Mouse (Mus musculus) ES-E14 (cell line): ENCODE measurements around the gene Zc3h12c. TPM values are rescaled to one million over a fixed set of nuclear protein-coding genes. Genes with fewer than 3 reads are reported as not detected.

Source experiments
- DNase-seq: peaks from one replicate; pipeline ENCODE4 v3.0.0-alpha.2; 2013; ENCODE audit warnings: low read depth, low spot score
- H3K27ac ChIP-seq: 2 replicates; pipeline ENCODE4 v1.5.1; 2012; ENCODE audit warnings: low read depth, mild to moderate bottlenecking, low read length, moderate library complexity, mixed read lengths; ENCODE audit not compliant: poor library complexity, insufficient read depth, severe bottlenecking
- H3K36me3 ChIP-seq: 2 replicates; pipeline ENCODE4 v1.6.1; 2012; ENCODE audit warnings: mild to moderate bottlenecking, low read length, moderate library complexity, mixed read lengths; ENCODE audit not compliant: control insufficient read depth, poor library complexity, insufficient read depth, severe bottlenecking
- H3K4me1 ChIP-seq, 2 experiments: fragments of 150-350 bp in 1 of 2; sonication (generic) in 1 of 2; 2 replicates each; pipeline ENCODE4 v1.6.1; 2012; ENCODE audit warnings: low read length in 2 of 2, mild to moderate bottlenecking in 1 of 2, mixed read lengths in 1 of 2; ENCODE audit not compliant: control insufficient read depth in 2 of 2, insufficient read depth in 2 of 2, poor library complexity in 1 of 2
- H3K4me3 ChIP-seq, 2 experiments: fragments of 150-350 bp in 1 of 2; sonication (generic) in 1 of 2; 2 replicates each; pipeline ENCODE4 v1.5.1; 2012; ENCODE audit warnings: low read length in 2 of 2, low read depth in 1 of 2, mild to moderate bottlenecking in 1 of 2, mixed read lengths in 1 of 2; ENCODE audit not compliant: insufficient read depth in 1 of 2, poor library complexity in 1 of 2, severe bottlenecking in 1 of 2
- H3K9ac ChIP-seq: 2 replicates; pipeline ENCODE4 v1.6.1; 2012; ENCODE audit warnings: low read depth, mild to moderate bottlenecking, low read length, mixed read lengths; ENCODE audit not compliant: poor library complexity, insufficient read depth, severe bottlenecking
- H3K9me3 ChIP-seq: fragments of 150-350 bp; sonication (generic); 2 replicates; pipeline ENCODE4 v1.6.1; 2012; ENCODE audit warnings: low read depth, mild to moderate bottlenecking, low read length; ENCODE audit not compliant: control insufficient read depth, insufficient read depth
- CHD2 ChIP-seq: IDR thresholded peaks from 2 replicates; pipeline ENCODE4 v1.6.1; 2014; ENCODE audit warnings: mild to moderate bottlenecking, low read depth, low read length, inconsistent platforms
- HCFC1 ChIP-seq: IDR thresholded peaks from 2 replicates; pipeline ENCODE4 v1.6.1; 2012; ENCODE audit warnings: low read length, inconsistent platforms, borderline replicate concordance; ENCODE audit not compliant: insufficient read depth
- MAFK ChIP-seq: IDR thresholded peaks from 2 replicates; pipeline ENCODE4 v1.6.1; 2014; ENCODE audit warnings: mild to moderate bottlenecking, low read depth, low read length, inconsistent platforms; ENCODE audit not compliant: insufficient read depth
- ZC3H11A ChIP-seq: IDR thresholded peaks from 2 replicates; pipeline ENCODE4 v1.6.1; 2012; ENCODE audit warnings: low read depth, mild to moderate bottlenecking, inconsistent platforms, low read length, borderline replicate concordance
- ZNF384 ChIP-seq: IDR thresholded peaks from 2 replicates; pipeline ENCODE4 v1.6.1; 2012; ENCODE audit warnings: low read depth, low read length, inconsistent platforms
- in situ Hi-C, 2 experiments: fragments of 600-800 bp; cut with MboI; formaldehyde crosslinking; loops; one replicate each; pipeline ENCODE4 v1.15.1; 2025; ENCODE audit warnings: low sequenced_read_pairs in 2 of 2, inconsistent platforms in 1 of 2; ENCODE audit not compliant: unreplicated experiment in 2 of 2
- total RNA-seq: library from RNA; depleted of rRNA; stranded (reverse); fragments of 300-350 nt; gene quantifications from 2 replicates; pipeline ENCODE4 v1.2.3, GENCODE M21; 2012; rRNA removed

Zc3h12c gene
- total RNA-seq: 2.1 and 3.0 TPM in 2 replicates

DNA sequence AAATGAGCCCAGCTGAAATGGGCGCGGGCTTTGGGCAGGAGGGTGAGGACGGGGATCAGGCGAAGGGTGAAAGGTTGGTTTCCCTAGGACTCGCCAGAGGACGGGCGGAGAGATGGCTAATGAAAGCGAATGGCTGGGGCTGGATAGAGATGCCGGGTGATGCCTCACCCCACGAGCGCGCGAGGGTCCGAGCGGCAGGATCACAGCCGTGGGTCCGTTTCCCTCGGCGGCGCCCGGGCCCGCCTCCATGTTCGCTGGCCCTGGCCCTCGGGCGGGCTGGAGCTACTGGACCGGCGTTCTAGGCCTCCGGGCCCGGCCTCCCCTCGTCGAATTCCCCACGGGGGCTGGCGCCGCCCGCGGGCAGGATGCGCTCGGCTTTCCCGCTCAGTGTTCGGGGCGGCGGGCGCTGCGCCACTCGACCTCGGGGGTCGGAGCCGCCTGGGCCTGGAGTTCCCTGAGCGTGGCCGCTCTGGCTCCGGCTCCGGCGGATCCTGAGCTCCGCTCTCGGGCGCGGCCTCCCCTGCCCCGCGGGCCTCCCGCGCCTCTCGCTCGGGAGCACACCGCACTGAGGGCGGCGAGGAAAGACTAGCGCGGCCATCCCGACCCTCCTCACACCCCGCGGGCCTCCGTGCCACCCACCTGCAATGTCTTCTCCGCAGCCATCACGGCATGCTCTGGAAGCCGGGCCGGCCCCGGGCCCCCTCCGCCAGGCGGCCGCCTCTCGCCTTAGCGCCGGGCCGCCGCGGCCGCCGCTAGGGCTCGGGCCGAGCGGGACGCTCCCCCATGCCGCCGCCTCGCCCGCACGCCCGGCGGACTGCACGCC lies at the start of gene Zc3h12c:
Zc3h12c (minus strand) TSS at position 710 of the 823 bp plus-strand sequence.
- Histone ChIP-seq H3K36me3 (no peaks in the 10 kb centered on the region), H3K4me1 (no peaks in the 10 kb centered on the region; a peak in 1 of 4 replicates), H3K9ac (peak within 1 kb of the TSS; percentile 96), H3K27ac (no peak within 1 kb of the TSS), H3K4me3 (peak within 1 kb of the TSS; percentile 88 to 95), H3K9me3 (no peaks in the 10 kb centered on the region)
- no peak for TF ChIP-seq ZC3H11A
- no peak for TF ChIP-seq HCFC1
- TF ChIP-seq ZNF384: no peak
- TF ChIP-seq CHD2: no peak
- TF ChIP-seq MAFK: no peak
- in situ Hi-C loops: loop anchor here in 1 of 2 experiments (10.0 kb wide), 1 partner anchor 117 kb away; no protein-coding TSS in a partner anchor
- peak; percentile 21 for DNase-seq

DNA sequence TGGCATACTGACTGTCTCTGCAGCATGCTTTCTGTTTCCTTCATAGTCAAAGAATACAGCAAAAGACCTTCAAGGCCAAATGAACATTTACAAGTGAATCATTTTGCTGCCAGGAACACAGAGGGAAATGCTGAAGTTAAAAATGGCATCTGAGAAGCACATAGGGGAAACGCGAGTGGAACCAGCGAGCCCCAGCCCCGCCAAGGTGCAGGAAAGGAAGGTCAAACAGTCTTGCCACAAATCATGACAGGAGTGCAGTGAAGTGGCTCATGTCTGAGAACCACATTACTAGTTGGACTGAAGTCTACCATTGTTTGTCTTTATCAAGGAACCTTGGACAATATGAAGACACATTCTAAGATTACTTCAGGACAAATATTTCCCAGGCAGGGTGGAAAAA lies 49.3 kb upstream of the Zc3h12c start:
- Histone ChIP-seq H3K27ac (no peak overlapping the region), H3K9me3 (no peaks in the 10 kb centered on the region), H3K9ac (no peak overlapping the region), H3K36me3 (no peaks in the 10 kb centered on the region), H3K4me3 (no peak overlapping the region), H3K4me1 (peaks cover 0 to 3% of the 10 kb centered on the region in 2 experiments; a peak in 1 of 4 replicates)
- DNase-seq: no peak
- in situ Hi-C loops: no loop called here
- TF ChIP-seq ZC3H11A: no peak
- TF ChIP-seq ZNF384: no peak
- no peak for TF ChIP-seq CHD2
- no peak for TF ChIP-seq MAFK
- TF ChIP-seq HCFC1: no peak

DNA sequence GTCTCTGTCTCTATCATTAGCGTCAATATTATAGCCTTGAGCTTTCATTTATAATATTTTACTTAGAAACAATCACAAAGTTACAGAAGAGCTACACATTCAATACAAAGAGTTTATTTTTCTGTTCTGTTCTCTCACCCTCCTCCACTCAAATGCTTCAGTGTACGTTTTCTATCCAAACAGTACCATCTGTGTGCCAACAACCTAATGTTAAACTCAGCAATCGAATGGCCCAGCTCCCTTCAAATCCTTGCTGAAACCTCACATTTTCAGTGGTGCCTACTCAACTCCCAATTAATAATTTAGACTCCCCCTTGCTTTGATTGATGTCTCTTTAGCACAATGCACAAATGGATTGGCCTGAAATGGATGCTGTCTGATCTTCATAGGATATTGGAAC lies 46.9 kb upstream of the Zc3h12c start:
- H3K9ac ChIP-seq: no peak overlapping the region
- TF ChIP-seq MAFK (no peak), HCFC1 (no peak), ZC3H11A (no peak), CHD2 (no peak), ZNF384 (no peak)
- H3K27ac ChIP-seq: no peak overlapping the region
- in situ Hi-C loops: no loop called here
- H3K4me3 ChIP-seq: no peak overlapping the region
- DNase-seq: no peak
- no peaks in the 10 kb centered on the region for H3K36me3 ChIP-seq
- H3K9me3 ChIP-seq: no peaks in the 10 kb centered on the region
- H3K4me1 ChIP-seq: peaks cover 0 to 3% of the 10 kb centered on the region in 2 experiments; a peak in 1 of 4 replicates

DNA sequence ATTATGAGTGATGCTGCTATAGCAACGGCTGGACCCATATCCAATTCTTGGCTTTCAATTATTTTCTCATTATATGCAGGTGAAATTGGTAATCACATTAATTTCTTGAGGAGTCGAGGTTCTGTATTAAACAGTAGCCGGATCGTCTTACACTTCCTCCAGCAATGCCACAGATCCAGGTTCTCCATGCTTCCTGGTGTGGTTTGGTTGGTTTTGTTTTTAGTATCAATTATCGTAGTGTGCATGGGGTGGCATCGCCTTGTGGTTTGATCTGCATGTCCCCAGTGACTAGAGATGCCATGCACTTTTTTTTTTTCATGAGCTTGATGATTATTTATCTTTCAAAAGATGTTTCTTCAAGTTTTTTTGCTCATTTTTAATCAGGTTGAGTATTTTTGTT lies 44.0 kb upstream of the Zc3h12c start:
- Histone ChIP-seq H3K4me3 (no peak overlapping the region), H3K9ac (no peak overlapping the region), H3K27ac (no peak overlapping the region), H3K9me3 (no peaks in the 10 kb centered on the region), H3K4me1 (peaks cover 0 to 3% of the 10 kb centered on the region in 2 experiments; a peak in 1 of 4 replicates), H3K36me3 (no peaks in the 10 kb centered on the region)
- in situ Hi-C loops: no loop called here
- DNase-seq: no peak
- TF ChIP-seq CHD2: no peak
- no peak for TF ChIP-seq ZNF384
- TF ChIP-seq HCFC1: no peak
- TF ChIP-seq ZC3H11A: no peak
- no peak for TF ChIP-seq MAFK
